Mouse (Mus musculus) embryo, embryonic 11 days (tissue): ENCODE results near the gene Hoxd11.

ENCODE experiments used
- DNase-seq: peaks from one replicate; pipeline ENCODE4 v3.0.0-alpha.2; 2015

Gene Hoxd11

DNA sequence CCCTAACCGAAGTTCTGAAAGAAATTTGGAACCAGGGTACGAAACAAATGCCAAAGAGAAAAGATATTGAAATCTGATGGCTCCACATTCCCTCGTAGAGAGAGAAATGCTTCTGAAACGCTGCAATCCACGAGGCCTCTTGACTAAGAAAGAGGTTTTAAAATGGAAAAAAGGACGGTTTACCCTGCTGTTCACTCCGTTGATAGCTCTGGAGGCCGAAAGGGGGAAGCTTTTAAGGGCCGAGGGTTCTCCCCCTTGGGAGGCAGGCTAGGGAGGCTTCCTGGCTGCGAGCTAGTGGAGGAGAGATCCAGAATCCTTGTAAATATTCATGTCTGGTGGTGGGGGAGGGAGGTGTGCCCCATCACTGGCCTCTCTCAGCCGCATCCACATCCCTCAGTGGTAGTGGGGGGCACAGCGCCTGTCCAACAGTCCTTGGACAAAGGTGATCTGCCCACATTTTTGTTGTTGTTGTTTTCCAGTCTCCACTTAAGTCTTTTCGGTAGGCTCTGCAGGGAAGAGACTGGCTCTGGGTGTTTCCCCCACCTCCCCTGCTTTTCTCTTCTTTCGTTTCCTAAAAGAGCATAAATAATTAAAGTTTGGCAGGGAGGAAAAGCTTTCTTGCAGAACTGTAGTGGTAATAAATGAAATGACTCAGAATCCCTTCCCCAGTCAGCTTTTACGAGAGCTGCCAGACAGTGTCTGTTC, at the start of gene Hoxd11:
Gene Hoxd11 (plus strand): TSS at position 667 of the 705 bp plus-strand sequence.
- no peak for DNase-seq

DNA sequence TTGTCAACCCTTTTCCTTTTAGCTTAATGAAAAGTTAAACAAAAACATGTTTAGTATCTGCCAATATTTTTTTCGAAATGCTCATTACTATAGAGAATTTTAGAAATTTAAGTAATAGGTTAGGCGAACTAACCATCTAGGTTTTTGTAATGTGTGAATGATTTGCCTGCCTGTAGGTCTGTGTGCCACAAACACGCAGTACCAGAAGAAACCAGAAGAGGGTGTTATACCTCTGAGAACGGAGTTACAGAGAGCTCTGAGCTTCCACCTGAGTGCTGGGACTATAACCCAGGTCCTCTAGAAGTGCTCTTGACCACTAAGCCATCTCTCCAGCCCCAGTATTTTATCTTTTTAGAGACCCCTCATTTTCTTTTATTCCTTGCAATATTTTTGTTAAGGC, 43.9 kb upstream of the Hoxd11 start:
- no peak for DNase-seq

DNA sequence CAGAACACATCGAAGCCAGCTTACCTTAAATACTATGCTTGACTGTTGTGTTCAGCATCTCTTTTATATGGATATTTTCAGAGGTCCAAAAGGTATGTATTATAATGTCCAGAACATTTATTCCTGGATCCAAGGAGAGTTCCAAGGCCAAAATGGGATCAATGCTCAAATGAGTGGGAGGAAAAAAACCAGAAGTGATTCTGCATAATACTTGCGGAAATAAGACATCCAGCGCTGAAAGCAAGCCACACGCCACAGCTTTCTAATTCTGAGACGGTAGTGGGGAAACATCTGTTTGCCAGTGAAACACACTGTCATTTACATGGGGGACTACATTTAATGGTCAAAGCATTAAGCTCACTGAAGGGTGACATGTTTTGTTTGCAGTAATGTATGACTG, 36.9 kb upstream of the Hoxd11 start:
- DNase-seq: no peak

GRCm38 (mm10) chr2:74645631-74646030, 33.7 kb upstream of the Hoxd11 start:
- DNase-seq: no peak

DNA sequence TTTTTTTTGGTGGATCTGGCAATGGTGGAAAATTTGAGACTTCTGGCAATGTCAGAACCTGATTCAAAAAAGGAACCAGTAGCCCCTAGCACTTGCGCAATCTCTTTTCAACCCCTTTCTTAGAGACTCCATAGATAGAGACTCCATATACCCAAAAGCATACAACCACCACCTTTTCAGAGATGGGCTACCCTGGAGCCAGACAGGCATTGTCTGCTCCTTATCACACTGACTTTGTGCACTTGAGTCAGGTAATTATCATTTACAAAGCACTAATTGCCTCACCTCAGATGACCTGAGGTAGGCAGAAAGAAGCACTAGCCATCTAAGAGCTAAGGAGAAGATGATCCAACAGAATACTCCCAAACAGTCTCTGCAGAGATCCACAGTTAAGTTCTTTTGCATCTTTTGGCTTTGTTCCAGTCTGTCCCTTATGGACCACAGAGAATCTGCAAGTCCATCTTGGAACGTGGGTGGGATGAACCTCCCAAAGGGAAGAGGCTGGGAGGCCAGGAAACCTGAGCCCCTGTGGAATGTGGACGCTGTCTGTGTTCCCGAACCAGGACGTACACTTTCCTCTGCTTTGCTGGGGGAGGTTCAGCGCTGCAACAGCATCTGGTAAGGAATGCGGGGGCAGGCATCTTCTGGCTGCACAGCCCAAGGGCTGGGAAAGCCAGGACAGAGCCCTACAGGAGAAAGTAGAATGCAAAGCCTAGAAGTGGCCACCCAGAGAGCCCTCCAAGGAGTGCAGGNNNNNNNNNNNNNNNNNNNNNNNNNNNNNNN, 32.1 kb upstream of the Hoxd11 start:
- peak; percentile 39 for DNase-seq

DNA sequence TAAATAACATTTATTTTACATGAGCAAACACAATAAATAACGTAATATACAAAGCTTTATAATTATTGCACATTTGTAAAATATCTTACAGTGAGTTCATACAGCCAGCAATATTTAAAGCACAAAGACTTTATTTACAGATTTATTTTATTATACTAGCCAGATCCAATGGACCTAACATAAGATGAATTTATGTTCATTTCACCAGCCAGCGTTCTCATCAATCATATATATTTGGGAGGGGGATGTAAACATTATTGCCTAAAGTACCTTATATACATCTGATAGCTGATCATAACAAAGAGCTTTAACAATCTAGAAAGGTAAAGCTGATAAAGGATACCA, 26.4 kb upstream of the Hoxd11 start:
- peak; percentile 13 for DNase-seq

- DNase-seq: peak; percentile 33
Observed at GRCm38 (mm10) chr2:74653781-74654535, 25.4 kb upstream of the Hoxd11 start.

GRCm38 (mm10) chr2:74654743-74655419, 24.5 kb upstream of the Hoxd11 start:
- peak; percentile 33 for DNase-seq

DNA sequence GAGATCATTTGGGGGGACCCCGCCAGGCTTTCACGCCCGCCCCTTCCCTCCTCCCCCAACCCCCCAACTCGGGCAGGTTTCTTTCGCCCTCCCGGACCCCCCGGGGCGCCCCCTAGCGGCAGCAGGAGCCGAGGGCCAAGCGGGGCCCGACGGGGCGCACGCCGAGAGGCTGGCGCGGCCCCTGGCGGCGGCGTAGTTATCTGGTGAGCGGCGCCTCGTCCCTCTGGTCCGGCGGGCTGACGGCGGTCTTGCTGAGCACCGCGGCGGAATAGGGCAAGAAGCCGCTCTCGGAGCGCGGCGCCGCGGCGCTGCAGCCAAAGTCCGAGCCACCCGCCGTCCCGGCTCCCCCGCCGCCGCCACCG, 24.0 kb upstream of the Hoxd11 start:
- peak; percentile 70 for DNase-seq

GRCm38 (mm10) chr2:74655821-74656631, 23.3 kb upstream of the Hoxd11 start:
- peak; percentile 78 for DNase-seq

DNA sequence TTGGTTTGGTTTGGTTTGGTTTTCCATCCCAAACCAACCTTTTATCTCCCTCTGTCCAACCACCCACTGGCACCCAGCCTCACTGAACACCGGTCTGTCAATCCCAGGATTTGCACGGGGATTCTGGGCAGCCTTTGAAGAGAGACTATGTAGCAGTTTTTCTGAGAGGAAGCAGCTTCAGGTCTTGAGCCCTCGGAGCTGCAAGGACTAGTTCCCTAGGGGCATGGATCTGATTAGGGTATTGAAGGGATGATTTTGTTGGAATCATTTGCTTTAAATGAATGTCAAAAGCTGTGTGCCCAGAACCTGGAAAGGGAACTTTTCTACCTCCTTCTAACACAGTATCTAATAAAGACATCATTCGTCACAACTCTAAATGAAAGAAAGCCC, 22.7 kb upstream of the Hoxd11 start:
- peak; percentile 61 for DNase-seq

GRCm38 (mm10) chr2:74657251-74658023, 21.9 kb upstream of the Hoxd11 start:
- DNase-seq: peak; percentile 62

- no peak for DNase-seq
Observed at GRCm38 (mm10) chr2:74658024-74658666, 21.2 kb upstream of the Hoxd11 start.

- DNase-seq: peak; percentile 68
Observed at GRCm38 (mm10) chr2:74658667-74659371, 20.5 kb upstream of the Hoxd11 start.

DNA sequence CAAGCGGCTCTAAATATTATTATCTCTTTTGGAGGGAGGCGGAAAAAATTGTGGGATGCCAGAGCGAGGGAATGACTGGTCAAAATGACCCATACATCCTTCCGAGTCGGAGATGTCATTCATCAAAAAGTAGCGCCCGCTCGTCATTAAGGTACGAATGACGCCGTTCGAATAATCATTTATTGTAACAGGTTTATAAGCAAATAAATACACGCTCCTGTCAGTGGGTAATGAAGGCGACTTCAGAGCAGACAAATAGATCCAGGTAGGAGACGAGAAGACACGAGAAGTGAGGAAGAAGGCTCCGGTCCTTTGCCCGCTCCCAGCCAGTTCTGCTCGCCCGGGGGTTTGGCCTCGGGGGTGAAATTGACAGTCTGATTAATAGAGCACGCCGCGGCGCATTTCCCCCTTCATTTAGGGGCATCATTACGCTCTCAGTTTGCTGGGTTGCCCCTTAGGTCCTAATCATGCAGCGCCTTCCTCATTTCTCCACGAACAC, 19.8 kb upstream of the Hoxd11 start, which contains the start of gene Evx2:
Gene Evx2 (minus strand): TSS at position 51 of the 499 bp plus-strand sequence.
- peak; percentile 53 for DNase-seq

DNA sequence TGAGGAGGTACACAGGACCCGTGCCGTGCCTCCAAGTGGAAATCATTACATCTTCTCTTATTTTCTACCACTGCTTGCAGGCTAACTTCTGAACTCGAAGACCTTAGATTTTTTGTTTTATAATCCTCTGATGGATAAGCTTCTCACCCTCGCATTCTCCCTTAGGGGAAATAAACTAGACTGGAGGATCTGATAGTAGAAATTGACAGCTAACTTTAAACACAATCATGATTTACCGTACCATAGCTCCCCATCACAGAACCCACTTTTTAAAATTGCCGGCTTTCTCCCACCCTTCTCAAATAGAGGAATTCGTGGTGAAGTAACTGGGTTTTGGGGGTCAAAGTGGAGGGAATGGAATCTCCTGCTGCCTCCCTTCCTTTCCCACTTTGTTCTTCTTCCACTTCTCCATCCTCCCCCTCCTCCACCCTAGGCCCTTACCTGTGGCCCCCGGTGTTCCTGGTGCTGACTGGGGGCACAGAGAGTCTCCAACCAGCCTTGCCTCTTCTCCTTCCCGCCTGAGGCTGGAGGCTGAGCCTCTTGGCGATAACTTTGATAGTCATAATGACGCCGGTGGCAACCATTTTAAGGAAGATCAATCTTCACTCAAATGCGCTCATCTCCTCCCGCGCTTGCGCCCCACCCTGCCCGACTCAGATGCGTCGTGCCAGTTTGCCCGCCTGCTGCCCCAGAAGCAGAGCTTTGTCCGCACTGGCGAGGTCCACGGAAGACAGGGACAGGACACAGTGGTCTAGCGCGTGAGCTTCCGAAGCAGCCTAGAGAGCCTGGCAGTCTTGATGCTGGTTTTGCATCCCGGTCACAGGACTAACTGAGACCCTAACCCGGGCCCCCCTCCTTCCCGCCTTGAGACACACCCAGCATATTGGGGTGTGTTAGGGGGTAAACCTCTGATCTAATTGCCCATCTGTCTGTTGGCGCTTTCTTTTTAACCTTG, 18.7 kb upstream of the Hoxd11 start:
- peak; percentile 30 for DNase-seq

- peak; percentile 89 for DNase-seq
Observed at GRCm38 (mm10) chr2:74661685-74662084, 17.7 kb upstream of the Hoxd11 start.

DNA sequence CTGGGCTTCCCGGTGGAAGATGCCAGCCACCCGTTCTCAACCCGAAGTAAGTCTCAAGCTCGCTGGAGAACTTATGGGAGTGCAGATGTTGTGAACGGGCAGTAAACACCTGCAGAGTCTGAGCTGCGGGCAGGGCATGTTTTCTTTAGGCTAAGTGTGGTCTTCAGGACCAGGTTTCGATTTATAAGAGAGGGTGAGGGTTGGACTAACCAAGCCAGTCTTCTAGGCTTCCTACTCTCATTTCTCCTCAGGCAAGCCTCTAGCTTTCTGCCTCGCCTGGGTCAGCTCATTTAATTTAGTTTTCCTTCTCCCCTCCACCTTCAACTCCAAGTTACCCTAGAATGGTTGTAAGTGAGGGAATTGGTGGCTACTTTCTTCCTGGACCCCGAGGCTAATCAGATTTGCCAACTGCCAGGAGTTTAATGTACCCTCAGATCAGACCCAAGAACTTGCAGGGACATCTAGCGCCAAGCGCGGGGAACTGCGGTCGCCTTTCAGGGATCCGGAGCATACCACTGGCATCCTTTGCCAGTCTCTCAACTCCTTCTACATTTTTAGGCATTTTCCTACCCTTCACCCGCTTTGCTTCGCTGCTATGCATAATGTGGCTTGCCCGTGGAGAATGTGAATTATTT, 15.9 kb upstream of the Hoxd11 start:
- peak; percentile 85 for DNase-seq
